Mouse (Mus musculus) embryo, embryonic 10.5 days (tissue): ENCODE data around the gene 9330182L06Rik.
A peak's percentile ranks its signal among the peaks of the same experiment; 100 is the strongest.

ENCODE experiments used
- DNase-seq: peaks from one replicate; pipeline ENCODE4 v3.0.0-alpha.2; 2015; ENCODE audit warnings: low spot score

9330182L06Rik gene

GRCm38 (mm10) chr5:9265586-9266279 lies at the start of gene 9330182L06Rik:
9330182L06Rik (plus strand) TSS chr5:9266118.
- DNase-seq, result peak; percentile 72

- DNase-seq, result no peak
Measured at GRCm38 (mm10) chr5:9227456-9228008, 38.4 kb upstream of the 9330182L06Rik start.

GRCm38 (mm10) chr5:9264361-9264760 lies 1.6 kb upstream of the 9330182L06Rik start:
- peak; percentile 32 for DNase-seq

GRCm38 (mm10) chr5:9266280-9266923 lies 484 bp downstream of the 9330182L06Rik start:
- DNase-seq, result peak; percentile 67

- DNase-seq, result no peak
Measured at GRCm38 (mm10) chr5:9269666-9270065, 3.7 kb downstream of the 9330182L06Rik start.

- no peak for DNase-seq
Measured at GRCm38 (mm10) chr5:9272976-9273375, 7.1 kb downstream of the 9330182L06Rik start.

GRCm38 (mm10) chr5:9295777-9296549 lies 30.0 kb downstream of the 9330182L06Rik start:
- no peak for DNase-seq

GRCm38 (mm10) chr5:9296550-9296928 lies 30.6 kb downstream of the 9330182L06Rik start:
- no peak for DNase-seq

- DNase-seq, result no peak
Measured at GRCm38 (mm10) chr5:9326863-9327262, 60.9 kb downstream of the 9330182L06Rik start.

GRCm38 (mm10) chr5:9327528-9327927 lies 61.6 kb downstream of the 9330182L06Rik start:
- no peak for DNase-seq

- no peak for DNase-seq
Measured at GRCm38 (mm10) chr5:9338756-9339510, 73.0 kb downstream of the 9330182L06Rik start.

GRCm38 (mm10) chr5:9339511-9340173 lies 73.7 kb downstream of the 9330182L06Rik start:
- no peak for DNase-seq

GRCm38 (mm10) chr5:9344581-9344980 lies 78.7 kb downstream of the 9330182L06Rik start:
- no peak for DNase-seq

GRCm38 (mm10) chr5:9345038-9345617 lies 79.2 kb downstream of the 9330182L06Rik start:
- DNase-seq, result no peak

- no peak for DNase-seq
Measured at GRCm38 (mm10) chr5:9345625-9346024, 79.7 kb downstream of the 9330182L06Rik start.

- DNase-seq, result no peak
Measured at GRCm38 (mm10) chr5:9346510-9346909, 80.6 kb downstream of the 9330182L06Rik start.

- no peak for DNase-seq
Measured at GRCm38 (mm10) chr5:9352163-9352562, 86.2 kb downstream of the 9330182L06Rik start.

- no peak for DNase-seq
Measured at GRCm38 (mm10) chr5:9352646-9353045, 86.7 kb downstream of the 9330182L06Rik start.

GRCm38 (mm10) chr5:9354257-9354656 lies 88.3 kb downstream of the 9330182L06Rik start:
- no peak for DNase-seq

GRCm38 (mm10) chr5:9358076-9358475 lies 92.2 kb downstream of the 9330182L06Rik start:
- DNase-seq, result no peak
